Mouse (Mus musculus): ENCODE data around the gene Adgra3. TPM values are rescaled to one million over a fixed set of nuclear protein-coding genes. Genes with fewer than 3 reads are reported as not detected.

The Adgra3 gene
- 10 to 100 TPM; 22.3 to 24.3 TPM for total RNA-seq (2021)
- long read RNA-seq, experiment 1, full-length matches to known transcripts, result 31 of 42 reads
- long read RNA-seq, experiment 1, partial matches to known transcripts, result 8 of 42 reads
- long read RNA-seq, experiment 1, other reads (novel, unspliced or antisense), result 3 of 42 reads
- long read RNA-seq, experiment 2, full-length matches to known transcripts, result 33 of 39 reads
- long read RNA-seq, experiment 2, partial matches to known transcripts, result 5 of 39 reads
- long read RNA-seq, experiment 2, other reads (novel, unspliced or antisense), result 1 of 39 reads

DNA sequence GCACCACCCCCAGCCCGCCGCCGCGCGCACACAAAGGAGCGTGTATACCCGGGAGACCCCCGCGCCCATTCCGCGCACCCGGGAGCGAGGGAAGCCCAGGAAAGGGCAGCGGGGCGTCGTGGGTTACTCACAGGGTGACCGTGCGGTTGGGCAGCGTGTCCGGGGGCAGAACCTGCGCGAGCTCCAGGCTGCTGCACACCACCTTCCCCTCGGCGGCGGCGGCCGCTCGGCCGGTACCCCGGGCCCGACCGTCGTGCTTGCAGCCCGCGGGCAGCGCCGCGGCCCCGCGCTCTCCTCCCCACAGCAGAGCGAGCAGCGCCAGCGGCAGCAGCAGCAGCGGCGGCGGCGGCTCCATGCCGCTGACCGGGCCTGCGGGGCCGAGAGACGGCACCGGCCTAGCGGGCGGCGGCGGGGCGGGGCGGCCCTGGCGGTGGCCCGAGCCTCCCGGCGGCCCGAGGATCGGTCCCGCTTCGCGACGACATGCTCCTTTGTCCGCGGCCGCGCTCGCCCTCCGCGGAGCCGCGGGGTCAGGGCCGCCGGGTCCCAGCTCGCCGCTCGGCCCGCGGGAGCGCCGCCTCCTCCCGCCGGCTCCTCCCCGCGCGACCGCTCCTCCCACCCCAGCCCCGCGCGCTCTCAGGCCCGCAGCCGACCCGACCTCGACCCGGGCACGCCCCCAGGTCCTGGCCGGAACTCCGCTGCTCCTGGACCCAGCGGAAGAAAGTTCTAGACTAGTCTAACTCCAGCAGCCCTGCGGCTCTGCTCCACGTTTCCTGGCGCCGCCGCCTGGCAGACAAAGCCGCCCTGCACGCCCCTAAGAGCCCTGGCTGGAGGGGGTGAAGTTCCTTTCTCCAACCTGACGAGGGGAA lies at the start of gene Adgra3:
Gene Adgra3, minus strand, starts transcription at position 586 of the 866 bp plus-strand sequence.
- peak; percentile 87 to 91 for DNase-seq
- intact Hi-C loops (cut with DNase I), result loop anchor here (5.0 to 10.0 kb wide), 2 partner anchors 81 to 156 kb away; no protein-coding TSS in a partner anchor

GRCm38 (mm10) chr5:50083441-50083840 lies 24.6 kb upstream of the Adgra3 start:
- DNase-seq, result no peak
- intact Hi-C loops (cut with DNase I), result loop anchor here (2.0 kb wide), 1 partner anchor 45 kb away; no protein-coding TSS in a partner anchor

DNA sequence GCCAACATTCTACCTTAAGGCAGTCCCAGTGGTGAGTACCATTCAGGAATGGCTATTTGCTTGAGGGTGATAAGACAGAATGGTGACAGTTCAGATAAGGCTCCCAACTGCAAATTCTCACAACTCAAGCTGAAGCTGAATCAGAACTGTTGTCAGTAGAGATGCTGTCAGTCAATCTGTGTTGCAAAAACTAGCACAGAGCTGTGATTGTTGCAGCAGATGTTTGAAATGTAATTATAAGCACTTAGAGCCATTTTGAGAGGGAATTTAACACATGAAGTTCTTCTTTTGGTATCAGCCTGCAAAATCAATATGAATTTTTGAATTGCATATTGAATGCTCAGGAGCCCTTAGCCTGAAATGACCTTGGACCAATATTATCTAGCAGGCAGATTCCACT lies 15.4 kb upstream of the Adgra3 start:
- no peak for DNase-seq
- intact Hi-C loops (cut with DNase I), result no loop called here

- no peak for DNase-seq
- intact Hi-C loops (cut with DNase I), result no loop called here
These were observed 5.4 kb upstream of the Adgra3 start for GRCm38 (mm10) chr5:50064236-50064635.

GRCm38 (mm10) chr5:50059586-50059985 lies 780 bp upstream of the Adgra3 start:
- DNase-seq, result no peak
- intact Hi-C loops (cut with DNase I), result loop anchor here (5.0 to 10.0 kb wide), 2 partner anchors 82 to 155 kb away; no protein-coding TSS in a partner anchor

GRCm38 (mm10) chr5:50057612-50058420 lies 990 bp downstream of the Adgra3 start:
- peak in 1 of 2 experiments; percentile 41 for DNase-seq

DNA sequence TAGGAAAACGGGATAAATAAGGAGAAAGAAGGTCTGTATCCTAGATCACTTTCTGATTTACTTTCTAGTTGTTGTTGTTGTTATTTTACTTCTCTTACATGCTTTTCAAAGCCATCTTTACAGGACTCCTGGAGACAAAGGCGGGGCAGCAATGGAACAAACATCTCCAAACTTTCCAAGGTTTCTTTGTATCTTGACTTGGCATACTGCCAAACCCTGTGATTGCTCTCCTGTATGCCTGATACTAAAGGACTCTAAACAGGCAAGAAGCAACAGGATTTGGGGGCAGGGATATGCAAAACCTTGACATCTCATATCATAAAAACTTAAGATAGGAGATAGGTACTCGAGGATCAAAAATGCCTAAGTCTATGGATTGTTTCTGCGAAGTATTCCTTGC lies 6.3 kb downstream of the Adgra3 start:
- DNase-seq, result peak in 1 of 2 experiments; percentile 24
- intact Hi-C loops (cut with DNase I), result loop anchor here (10.0 kb wide), 1 partner anchor 162 kb away; no protein-coding TSS in a partner anchor

More at GRCm38 (mm10) chr5:50057612-50058420, 990 bp downstream of the Adgra3 start:
- intact Hi-C loops (cut with DNase I), result loop anchor here (5.0 to 10.0 kb wide), 2 partner anchors 81 to 157 kb away; no protein-coding TSS in a partner anchor

DNA sequence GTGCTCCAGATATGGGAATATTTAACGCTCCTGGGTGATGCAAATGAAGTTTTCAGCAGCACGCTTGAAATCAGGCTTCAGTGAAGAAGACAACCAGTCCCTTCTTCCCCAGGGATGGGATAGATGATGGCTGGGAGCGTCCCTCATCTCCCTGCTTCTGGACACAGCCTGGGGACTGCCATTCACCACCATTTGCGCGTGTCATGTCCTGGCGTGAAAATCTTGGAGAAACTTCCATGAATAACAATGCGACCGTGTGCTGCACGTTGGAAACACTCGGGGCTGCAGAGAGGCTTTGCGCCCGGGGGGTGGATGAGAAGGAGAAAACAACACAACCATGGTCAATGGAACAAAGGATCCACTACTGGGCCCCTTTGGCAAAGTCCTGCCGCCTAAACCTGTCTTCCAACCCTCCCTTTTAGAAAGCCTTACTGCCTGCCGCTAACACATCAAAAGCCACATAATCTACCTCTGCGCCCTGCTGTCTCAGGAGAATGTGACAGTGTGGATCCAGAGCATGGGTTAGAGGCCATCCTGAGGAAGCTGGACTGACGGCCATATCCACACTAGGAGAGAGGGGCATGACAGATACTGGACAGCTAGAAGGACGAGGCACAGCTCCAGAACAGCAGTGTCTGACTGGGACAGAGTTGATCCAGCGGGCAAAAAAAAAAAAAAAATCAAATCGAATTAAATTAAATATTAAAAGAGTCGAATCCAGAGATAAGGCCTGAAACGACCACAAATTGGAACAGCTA lies 8.0 kb downstream of the Adgra3 start:
- intact Hi-C loops (cut with DNase I), result loop anchor here (10.0 kb wide), 1 partner anchor 164 kb away; no protein-coding TSS in a partner anchor

DNA sequence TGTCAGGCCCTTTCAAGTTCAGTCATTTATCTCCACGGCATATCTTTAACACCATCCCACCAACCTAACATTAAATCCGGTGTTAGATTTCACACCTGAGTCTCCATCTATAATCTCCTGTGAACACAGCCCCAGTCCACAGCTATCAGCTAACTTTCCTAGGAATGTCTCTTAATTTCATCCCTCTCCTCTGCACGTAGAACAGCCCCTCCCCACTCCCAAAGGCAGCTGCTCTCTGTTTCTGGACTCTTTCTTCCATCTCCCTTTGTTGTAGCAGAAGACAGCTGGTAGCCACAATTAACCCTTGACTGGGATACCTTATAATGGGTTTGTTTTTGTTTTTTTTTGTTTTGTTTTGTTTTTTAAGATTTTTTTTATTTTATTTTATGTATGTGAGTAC lies 8.8 kb downstream of the Adgra3 start:
- intact Hi-C loops (cut with DNase I), result loop anchor here (10.0 kb wide), 1 partner anchor 165 kb away; no protein-coding TSS in a partner anchor
- no peak for DNase-seq

More for the DNA sequence above, 8.0 kb downstream of the Adgra3 start:
- no peak for DNase-seq

- intact Hi-C loops (cut with DNase I), result no loop called here
- no peak for DNase-seq
These were observed 9.3 kb downstream of the Adgra3 start for GRCm38 (mm10) chr5:50049506-50049905.

- intact Hi-C loops (cut with DNase I), result no loop called here
- DNase-seq, result peak; percentile 58 to 62
These were observed 9.8 kb downstream of the Adgra3 start for GRCm38 (mm10) chr5:50048960-50049359.

- intact Hi-C loops (cut with DNase I), result no loop called here
- DNase-seq, result no peak
These were observed 10.4 kb downstream of the Adgra3 start for GRCm38 (mm10) chr5:50048271-50048851.

GRCm38 (mm10) chr5:50045180-50045579 lies 13.6 kb downstream of the Adgra3 start:
- intact Hi-C loops (cut with DNase I), result no loop called here

DNA sequence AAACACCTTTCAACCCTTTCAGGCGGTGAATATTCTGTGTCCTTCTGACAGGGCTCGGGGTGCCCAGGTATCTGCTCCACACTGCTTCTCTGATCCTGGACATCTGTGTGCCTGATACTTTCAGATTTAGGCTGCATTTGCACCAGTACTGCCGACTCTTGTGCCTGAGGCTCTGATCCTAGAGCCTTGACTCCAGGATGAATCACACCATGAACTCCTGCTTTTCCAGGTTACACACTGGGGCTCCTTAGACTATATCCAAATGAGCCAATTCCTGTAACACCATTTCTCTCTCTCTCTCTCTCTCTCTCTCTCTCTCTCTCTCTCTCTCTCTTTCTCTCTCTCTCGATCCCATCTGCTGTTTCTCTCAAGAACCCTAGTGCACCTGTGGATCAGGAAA lies 15.1 kb downstream of the Adgra3 start:
- no peak for DNase-seq
- intact Hi-C loops (cut with DNase I), result no loop called here

More at GRCm38 (mm10) chr5:50045180-50045579, 13.6 kb downstream of the Adgra3 start:
- no peak for DNase-seq

- no peak for DNase-seq
- intact Hi-C loops (cut with DNase I), result no loop called here
These were observed 16.4 kb downstream of the Adgra3 start for GRCm38 (mm10) chr5:50042274-50042943.

GRCm38 (mm10) chr5:50039521-50039920 lies 19.3 kb downstream of the Adgra3 start:
- DNase-seq, result no peak
- intact Hi-C loops (cut with DNase I), result no loop called here

GRCm38 (mm10) chr5:50037666-50038065 lies 21.1 kb downstream of the Adgra3 start:
- intact Hi-C loops (cut with DNase I), result no loop called here

DNA sequence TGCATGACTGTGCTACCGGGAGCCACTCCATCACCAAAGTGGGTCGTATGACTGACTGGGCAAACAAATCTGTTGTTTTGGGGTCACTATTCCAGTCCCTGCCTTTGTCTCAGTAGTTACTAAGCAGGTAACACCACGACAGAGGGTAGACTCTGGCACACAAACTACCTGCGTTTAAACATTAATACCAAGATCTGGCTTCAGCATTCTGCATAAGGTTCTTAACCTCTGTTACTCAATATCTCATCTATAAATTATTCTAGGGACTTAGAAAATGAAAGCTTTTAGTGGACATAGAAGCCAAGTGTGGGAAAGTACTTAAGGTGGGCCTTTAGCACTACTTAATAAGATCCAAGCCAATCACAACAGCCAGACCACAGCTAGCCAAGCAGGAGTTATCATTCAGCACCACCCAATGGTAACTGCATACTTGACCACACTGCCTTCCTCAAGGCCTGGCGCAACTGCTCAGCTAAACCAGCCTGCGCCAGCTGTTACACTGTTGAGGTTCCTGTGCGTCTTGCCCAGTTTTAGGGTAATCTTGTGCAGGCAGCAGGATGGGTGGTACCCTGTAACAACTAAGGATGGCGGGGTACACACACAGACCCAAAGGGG lies 23.8 kb downstream of the Adgra3 start:
- no peak for DNase-seq
- intact Hi-C loops (cut with DNase I), result no loop called here

More at GRCm38 (mm10) chr5:50037666-50038065, 21.1 kb downstream of the Adgra3 start:
- no peak for DNase-seq

All from heart, postnatal 14 days (tissue).